Mouse (Mus musculus): Measurements from ENCODE around the gene Olfr780. TPM values are rescaled to one million over a fixed set of nuclear protein-coding genes. Genes with fewer than 3 reads are reported as not detected.
"Not testable (repeated sequence)": the region's sequence is repeated elsewhere in the genome, so short reads cannot be mapped to it uniquely, and the experiment has no call there.

Gene Olfr780
- total RNA-seq (2017) = not detected in 2 replicates

DNA sequence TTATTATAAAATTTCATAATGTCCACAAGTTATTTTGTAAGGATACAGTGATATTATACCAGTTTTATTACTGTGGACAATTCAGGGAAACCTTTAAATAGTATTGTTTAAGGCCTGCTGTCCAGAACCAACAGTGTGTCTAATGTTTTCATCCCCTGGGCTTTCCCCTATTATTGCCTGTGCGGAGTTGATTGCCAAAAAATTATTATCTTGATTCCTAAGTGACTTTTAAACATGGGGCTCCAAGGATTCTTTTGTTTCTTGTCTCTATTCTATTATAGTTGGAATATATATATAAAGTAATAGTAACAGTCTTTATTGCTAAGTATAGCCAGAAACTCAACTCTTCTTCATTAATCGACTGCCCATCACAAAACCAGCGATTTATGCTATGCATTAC is at the start of gene Olfr780:
Olfr780 (plus strand) TSS at position 301 of the 400 bp plus-strand sequence.
- no peak for ATAC-seq (ENCODE audit: extremely low read depth, insufficient number of reproducible peaks, low FRiP score, poor library complexity, severe bottlenecking)

DNA sequence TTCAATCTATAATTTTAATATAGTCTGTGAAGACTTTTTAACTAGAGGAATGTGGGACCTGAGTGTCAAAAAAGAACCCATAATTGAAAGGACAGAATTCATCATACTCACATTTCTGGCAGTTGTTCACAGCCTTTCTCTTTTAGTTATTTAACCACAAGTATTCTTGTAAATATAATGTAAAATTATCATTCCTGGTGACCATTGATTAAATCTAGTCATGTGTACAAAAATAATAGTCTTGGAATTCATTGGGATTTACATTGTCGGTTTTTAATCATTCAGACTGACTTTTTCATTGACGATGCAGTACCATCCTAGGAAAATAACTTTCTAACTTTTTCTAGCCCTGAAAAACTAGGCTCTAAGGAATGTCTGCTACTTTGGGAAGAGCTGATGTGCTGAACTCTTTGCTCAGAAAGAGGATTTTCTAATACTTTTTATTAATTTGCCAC is 46.8 kb upstream of the Olfr780 start, which contains the start of gene Olfr777:
Olfr777 (minus strand) TSS at position 405 of the 455 bp plus-strand sequence.
- ATAC-seq (ENCODE audit: extremely low read depth, insufficient number of reproducible peaks, low FRiP score, poor library complexity, severe bottlenecking) = no peak

DNA sequence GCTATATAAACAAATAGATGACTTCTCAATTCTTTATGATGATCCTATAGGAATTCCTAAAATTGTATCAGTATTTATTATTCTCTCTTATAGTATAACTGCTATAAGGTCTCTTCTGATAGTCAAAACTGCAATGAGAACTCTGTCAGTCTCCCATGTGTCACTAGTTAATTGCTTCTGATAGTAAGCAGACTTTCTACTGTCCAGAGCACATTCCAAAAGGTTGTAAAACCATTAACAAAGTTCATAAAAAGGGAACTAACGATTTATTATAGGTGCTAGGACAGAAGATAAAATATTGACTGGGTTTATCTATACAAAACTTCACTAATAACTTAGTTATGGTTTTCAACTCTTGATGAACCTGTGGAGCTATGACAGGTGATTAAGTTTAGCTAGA is 4.9 kb upstream of the Olfr780 start:
- ATAC-seq (ENCODE audit: extremely low read depth, insufficient number of reproducible peaks, low FRiP score, poor library complexity, severe bottlenecking) = not testable (repeated sequence)

DNA sequence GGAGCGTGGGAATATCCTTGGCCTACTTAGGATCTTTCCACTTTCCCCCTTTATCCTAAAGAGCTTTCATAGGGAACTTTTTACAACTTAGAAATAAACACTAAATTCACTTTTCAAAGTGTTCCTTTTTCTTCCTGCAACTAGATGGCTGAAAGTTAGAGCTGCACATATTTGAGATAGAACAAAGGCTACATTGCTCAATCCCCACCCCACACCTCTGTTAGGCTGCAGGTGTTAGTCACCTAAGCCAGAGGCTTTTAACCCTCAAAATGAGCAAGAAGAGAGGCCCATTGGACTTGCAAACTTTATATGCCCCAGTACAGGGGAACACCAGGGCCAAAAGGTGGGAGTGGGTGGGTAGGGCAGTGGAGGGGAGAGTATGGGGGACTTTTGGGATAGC is 4.4 kb upstream of the Olfr780 start:
- ATAC-seq (ENCODE audit: extremely low read depth, insufficient number of reproducible peaks, low FRiP score, poor library complexity, severe bottlenecking) = not testable (repeated sequence)

DNA sequence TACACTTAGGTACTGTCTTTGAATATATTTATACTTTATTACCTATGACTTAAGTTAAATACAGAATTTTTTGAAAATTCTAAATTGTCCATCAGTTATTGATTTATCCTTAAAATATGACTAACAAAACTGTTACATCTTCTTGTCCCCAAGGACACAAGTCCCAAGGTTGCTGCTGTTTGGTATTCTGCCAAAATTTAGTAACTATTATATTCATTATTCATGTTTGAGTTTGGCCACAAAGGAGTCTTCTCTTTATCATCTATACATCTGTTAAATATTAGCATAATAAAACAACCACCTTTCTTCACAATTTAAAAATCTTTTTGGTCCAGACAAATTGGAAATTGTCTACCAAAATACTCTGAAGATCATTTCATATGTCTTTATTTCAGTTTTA is 10.6 kb downstream of the Olfr780 start, which contains the start of gene Olfr781:
Olfr781 (plus strand) TSS at position 301 of the 400 bp plus-strand sequence.
- no peak for ATAC-seq (ENCODE audit: extremely low read depth, insufficient number of reproducible peaks, low FRiP score, poor library complexity, severe bottlenecking)

DNA sequence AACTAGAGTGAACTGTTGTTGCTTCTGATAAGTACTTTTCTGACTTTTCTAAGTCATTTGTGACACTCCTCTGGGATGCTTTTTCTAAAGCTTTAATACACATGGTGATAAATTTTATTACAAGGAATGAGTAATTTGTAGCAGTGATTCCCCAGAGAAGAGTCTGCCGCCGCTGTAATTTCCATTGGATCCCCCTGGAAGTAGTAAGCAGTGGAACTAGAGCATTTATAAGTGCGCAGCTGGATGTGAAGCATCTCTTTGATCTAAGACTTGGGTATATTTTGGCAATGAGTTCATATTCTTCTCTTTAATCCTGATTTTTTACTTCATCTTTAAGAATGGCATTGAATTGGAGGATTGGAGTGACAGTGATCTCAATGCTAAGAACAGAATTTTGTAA is 30.6 kb downstream of the Olfr780 start, which contains the start of gene Olfr782:
Olfr782 (plus strand) TSS at position 301 of the 400 bp plus-strand sequence.
- no peak for ATAC-seq (ENCODE audit: extremely low read depth, insufficient number of reproducible peaks, low FRiP score, poor library complexity, severe bottlenecking)

DNA sequence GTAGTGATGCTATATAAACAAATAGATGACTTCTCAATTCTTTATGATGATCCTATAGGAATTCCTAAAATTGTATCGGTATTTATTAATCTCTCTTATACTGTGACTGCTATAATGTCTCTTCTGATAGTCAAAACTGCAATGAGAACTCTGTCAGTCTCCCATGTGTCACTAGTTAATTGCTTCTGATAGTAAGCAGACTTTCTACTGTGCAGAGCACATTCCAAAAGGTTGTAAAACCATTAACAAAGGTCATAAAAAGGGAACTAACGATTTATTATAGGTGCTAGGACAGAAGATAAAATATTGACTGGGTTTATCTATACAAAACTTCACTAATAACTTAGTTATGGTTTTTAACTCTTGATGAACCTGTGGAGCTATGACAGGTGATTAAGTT is 34.6 kb downstream of the Olfr780 start:
- ATAC-seq (ENCODE audit: extremely low read depth, insufficient number of reproducible peaks, low FRiP score, poor library complexity, severe bottlenecking) = not testable (repeated sequence)

DNA sequence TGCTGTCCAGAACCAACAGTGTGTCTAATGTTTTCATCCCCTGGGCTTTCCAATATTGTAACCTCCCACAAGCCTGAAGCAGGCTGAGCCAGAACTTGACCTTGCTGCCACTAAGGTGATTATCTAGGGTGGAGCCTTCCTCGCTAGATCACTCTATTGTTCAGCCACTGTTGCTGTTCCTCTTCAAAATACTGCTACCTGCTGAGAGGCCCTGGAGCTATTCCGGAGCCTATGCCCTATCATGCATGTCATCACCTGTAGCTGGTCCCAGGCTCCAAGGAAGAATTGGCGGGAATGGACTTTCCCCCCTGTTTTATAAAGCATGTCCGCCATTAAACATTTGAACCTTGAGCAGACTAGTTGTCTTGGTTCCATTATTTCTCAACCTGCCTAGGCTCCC is 38.6 kb downstream of the Olfr780 start:
- not testable (repeated sequence) for ATAC-seq (ENCODE audit: extremely low read depth, insufficient number of reproducible peaks, low FRiP score, poor library complexity, severe bottlenecking)

DNA sequence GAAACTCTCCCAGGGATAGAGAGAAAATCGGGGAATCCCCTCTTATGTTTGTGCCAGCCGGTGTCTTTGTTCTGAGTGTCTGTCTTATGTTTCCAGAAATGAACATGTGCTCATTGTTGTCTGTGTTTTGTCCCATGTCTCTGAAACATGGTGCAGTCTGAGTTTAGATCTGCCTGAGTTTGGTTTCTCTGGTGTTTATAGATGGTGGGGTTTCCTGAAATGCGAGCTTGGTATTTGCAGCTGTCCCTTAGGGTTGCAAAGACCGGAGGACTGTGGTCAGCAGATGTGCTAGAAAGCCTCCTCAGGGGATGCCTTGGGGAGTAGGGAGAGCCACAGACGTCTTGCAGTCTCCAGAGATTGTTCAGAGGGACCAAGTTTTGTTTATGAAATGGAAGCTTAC is 39.4 kb downstream of the Olfr780 start:
- ATAC-seq (ENCODE audit: extremely low read depth, insufficient number of reproducible peaks, low FRiP score, poor library complexity, severe bottlenecking) = no peak

Other genes starting within 250 kb of the Olfr780 start
- not detected in 2 replicates for gene Olfr766-ps1, start 249.1 kb upstream of the Olfr780 start, total RNA-seq (2017)
- gene Olfr767, start 235.2 kb upstream of the Olfr780 start, total RNA-seq (2017) = 0.12 TPM in 1 of 2 replicates, not detected in the other
- gene Olfr768, start 218.7 kb upstream of the Olfr780 start, total RNA-seq (2017) = not detected in 2 replicates
- gene Olfr769, start 200.3 kb upstream of the Olfr780 start, total RNA-seq (2017) = not detected in 2 replicates
- not detected in 2 replicates for gene Olfr770, start 179.1 kb upstream of the Olfr780 start, total RNA-seq (2017)
- not detected in 2 replicates for gene Olfr771, start 153.4 kb upstream of the Olfr780 start, total RNA-seq (2017)
- gene Olfr772, start 140.2 kb upstream of the Olfr780 start, total RNA-seq (2017) = not detected in 2 replicates
- gene Olfr773, start 130.7 kb upstream of the Olfr780 start, total RNA-seq (2017) = not detected in 2 replicates
- gene Olfr774, start 81.9 kb upstream of the Olfr780 start, total RNA-seq (2017) = 0.93 TPM in 1 of 2 replicates, not detected in the other
- not detected in 2 replicates for gene Olfr775, start 69.7 kb upstream of the Olfr780 start, total RNA-seq (2017)
- not detected in 2 replicates for gene Olfr776, start 59.0 kb upstream of the Olfr780 start, total RNA-seq (2017)
- not detected in 2 replicates for gene Olfr777, start 46.6 kb upstream of the Olfr780 start, total RNA-seq (2017)
- not detected in 2 replicates for gene Olfr781, start 10.7 kb downstream of the Olfr780 start, total RNA-seq (2017)
- not detected in 2 replicates for gene Olfr782, start 30.7 kb downstream of the Olfr780 start, total RNA-seq (2017)
- gene Olfr784, start 66.0 kb downstream of the Olfr780 start, total RNA-seq (2017) = not detected in 2 replicates
- not detected in 2 replicates for gene Olfr785, start 87.3 kb downstream of the Olfr780 start, total RNA-seq (2017)
- gene Olfr786, start 109.2 kb downstream of the Olfr780 start, total RNA-seq (2017) = not detected in 2 replicates
- gene Olfr787, start 143.7 kb downstream of the Olfr780 start, total RNA-seq (2017) = not detected in 2 replicates
- not detected in 2 replicates for gene Olfr788, start 152.9 kb downstream of the Olfr780 start, total RNA-seq (2017)
- gene Olfr789, start 166.6 kb downstream of the Olfr780 start, total RNA-seq (2017) = not detected in 2 replicates
- not detected in 2 replicates for gene Olfr790, start 180.4 kb downstream of the Olfr780 start, total RNA-seq (2017)
- gene Olfr791, start 203.7 kb downstream of the Olfr780 start, total RNA-seq (2017) = not detected in 2 replicates
- not detected in 2 replicates for gene Olfr792, start 221.0 kb downstream of the Olfr780 start, total RNA-seq (2017)
- 0.25 TPM in 1 of 2 replicates, not detected in the other for gene Olfr794, start 249.5 kb downstream of the Olfr780 start, total RNA-seq (2017)